20 mouse cellular contexts compared by ENCODE assay signal in the genomic region with DNA sequence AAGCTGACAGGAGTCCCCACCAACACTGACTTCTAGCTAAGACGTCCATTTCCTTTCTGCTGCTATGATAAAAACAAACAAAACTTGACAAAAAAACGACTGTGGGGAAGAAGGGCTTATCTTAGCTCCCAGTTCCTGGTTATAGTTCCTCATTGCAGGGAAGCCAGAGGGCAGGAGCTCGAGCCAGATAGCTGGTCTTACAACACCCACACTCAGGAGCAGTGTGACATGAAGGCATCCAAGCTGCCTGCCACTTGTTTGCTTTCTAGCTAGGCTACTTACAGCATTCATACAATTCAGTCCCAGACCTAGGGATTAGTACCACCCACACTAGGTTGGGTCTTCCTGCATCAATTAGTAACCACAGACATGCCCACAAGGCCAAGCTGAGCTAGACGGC.
DNase-seq lines count a peak whose midpoint lies in the region; ATAC-seq and TF ChIP-seq lines count a peak whose summit lies in the region.
"Had no signal": no experiment of that assay in that cellular context is flagged by ENCODE, and none has a peak within 500 bp of the region (broad histone marks: within the 10 kb centered on the region; RNA-seq: fewer than 3 reads in every experiment).

No protein-coding gene starts in this region.

- no peak for ATAC-seq in heart, embryonic 11.5 days (replicated peaks; ENCODE audit: insufficient number of reproducible peaks, low FRiP score, low TSS enrichment)
- ATAC-seq in lung, postnatal 0 days = peak; percentile 37; the same call in 1 of the 2 replicates
- no peak for ATAC-seq in frontal cortex, adult (ENCODE audit: low TSS enrichment)
- ATAC-seq: forebrain, postnatal 0 days; intestine, embryonic 15.5 days; Patski had no signal

- no peak overlapping the region for H3K9ac ChIP-seq in heart, embryonic 11.5 days (ENCODE audit: low read depth, low read length)
- H3K9ac ChIP-seq in lung, postnatal 0 days (replicated peaks; ENCODE audit: low read depth) = no peak overlapping the region
- H3K9ac ChIP-seq: embryonic facial prominence, embryonic 15.5 days; forebrain, postnatal 0 days; intestine, embryonic 15.5 days; lung, embryonic 15.5 days had no signal

- no peak overlapping the region for H3K27ac ChIP-seq in heart, embryonic 11.5 days (ENCODE audit: low read depth, low read length)
- no peak overlapping the region for H3K27ac ChIP-seq in lung, postnatal 0 days (ENCODE audit: low read length)
- H3K27ac ChIP-seq in left cerebral cortex, adult 2 months = no peak overlapping the region
- H3K27ac ChIP-seq: embryonic facial prominence, embryonic 15.5 days; intestine, embryonic 15.5 days had no signal

- no peak for TF ChIP-seq CTCF in lung, postnatal 0 days (IDR thresholded peaks at IDR 0.05)
- TF ChIP-seq CTCF in left cerebral cortex, adult 2 months (IDR thresholded peaks at IDR 0.05) = no peak

- TF ChIP-seq POLR2A in myocyte (IDR thresholded peaks at IDR 0.05; ENCODE audit: insufficient read length, low read depth) = no peak

- H3K36me3 ChIP-seq in heart, embryonic 11.5 days (ENCODE audit: control insufficient read depth, insufficient read depth, low read length) = no peaks in the 10 kb centered on the region
- H3K36me3 ChIP-seq in lung, postnatal 0 days (ENCODE audit: insufficient read depth, low read length) = no peaks in the 10 kb centered on the region
- no peaks in the 10 kb centered on the region for H3K36me3 ChIP-seq in myocyte (ENCODE audit: control insufficient read depth, insufficient read depth)
- H3K36me3 ChIP-seq: embryonic facial prominence, embryonic 15.5 days; intestine, embryonic 15.5 days; lung, embryonic 15.5 days had no signal

- TF ChIP-seq EP300 in lung, postnatal 0 days (IDR thresholded peaks at IDR 0.05) = no peak

- no peak overlapping the region for H3ac ChIP-seq in myocyte (ENCODE audit: control insufficient read depth, insufficient read length)

- H3K9me3 ChIP-seq in heart, embryonic 11.5 days (replicated peaks; ENCODE audit: control insufficient read depth, low read length) = no peaks in the 10 kb centered on the region
- H3K9me3 ChIP-seq in lung, postnatal 0 days (ENCODE audit: low read length) = no peaks in the 10 kb centered on the region
- H3K9me3 ChIP-seq: embryonic facial prominence, embryonic 15.5 days; intestine, embryonic 15.5 days; lung, embryonic 15.5 days had no signal

- intact Hi-C loops in left cerebral cortex, adult 2 months (cut with DNase I) = no loop called here

- H3K79me2 ChIP-seq in myocyte (ENCODE audit: control insufficient read depth, insufficient read depth) = no peaks in the 10 kb centered on the region

- no peak overlapping the region for H3K4me3 ChIP-seq in heart, embryonic 11.5 days (ENCODE audit: low read depth, low read length)
- H3K4me3 ChIP-seq in lung, postnatal 0 days (ENCODE audit: low read depth, low read length) = no peak overlapping the region
- no peak overlapping the region for H3K4me3 ChIP-seq in myocyte
- H3K4me3 ChIP-seq in left cerebral cortex, adult 2 months = no peak overlapping the region
- H3K4me3 ChIP-seq: embryonic facial prominence, embryonic 15.5 days; intestine, embryonic 15.5 days; lung, embryonic 15.5 days had no signal

- H3K27me3 ChIP-seq in heart, embryonic 11.5 days (ENCODE audit: control insufficient read depth, insufficient read depth, low read length) = no peaks in the 10 kb centered on the region
- no peaks in the 10 kb centered on the region for H3K27me3 ChIP-seq in lung, postnatal 0 days (replicated peaks; ENCODE audit: insufficient read depth, low read length)
- no peaks in the 10 kb centered on the region for H3K27me3 ChIP-seq in myocyte (ENCODE audit: control insufficient read depth, insufficient read depth, insufficient read length)
- H3K27me3 ChIP-seq: embryonic facial prominence, embryonic 15.5 days; intestine, embryonic 15.5 days; lung, embryonic 15.5 days; Patski had no signal

- no peaks in the 10 kb centered on the region for H3K4me1 ChIP-seq in heart, embryonic 11.5 days (ENCODE audit: control insufficient read depth, insufficient read depth, low read length)
- H3K4me1 ChIP-seq in lung, postnatal 0 days (ENCODE audit: insufficient read depth, low read depth, low read length) = no peaks in the 10 kb centered on the region; the same call in 1 of the 2 replicates
- H3K4me1 ChIP-seq: embryonic facial prominence, embryonic 15.5 days; intestine, embryonic 15.5 days had no signal

- no peak overlapping the region for H3K4me2 ChIP-seq in heart, embryonic 11.5 days
- H3K4me2 ChIP-seq in lung, postnatal 0 days (replicated peaks; ENCODE audit: low read depth, low read length) = no peak overlapping the region
- H3K4me2 ChIP-seq in myocyte (ENCODE audit: low read depth) = no peak overlapping the region
- H3K4me2 ChIP-seq: embryonic facial prominence, embryonic 15.5 days; intestine, embryonic 15.5 days; lung, embryonic 15.5 days had no signal

- DNase-seq in heart, adult 11 months = peak; percentile 91
- DNase-seq in fat pad, adult 2 months (ENCODE audit: extremely low read depth, low read depth, low spot score) = peak; percentile 16
- DNase-seq in lung, postnatal 0 days (ENCODE audit: low spot score) = peak; percentile 59
- DNase-seq in cerebellum, postnatal 4 days (ENCODE audit: low spot score in 2 of 2) = no peak
- no peak for DNase-seq in left cerebral cortex, adult 2 months (ENCODE audit: extremely low spot score in 1 of 2, low spot score in 2 of 2)
- DNase-seq: adrenal gland, postnatal 10 days; B cell, adult 2 months; cerebellum, adult 8-10 months; forebrain, postnatal 0 days; heart, postnatal 4 days; kidney, postnatal 4 days; spleen, adult 18-20 months; thymus, adult 18-20 months had no signal

- 30% methylated on average over 4 of the region's 4 CpGs for WGBS in heart, embryonic 11.5 days (ENCODE audit: insufficient replicate concordance)
- 11% methylated on average over 4 of the region's 4 CpGs for WGBS in lung, postnatal 0 days

TF ChIP-seq in myocyte, 11 proteins besides CTCF, POLR2A, EP300 and RAD21:
- TF ChIP-seq SRF (IDR thresholded peaks at IDR 0.05; ENCODE audit: control insufficient read depth, insufficient read length, low read depth) (no peak), TCF12 (IDR thresholded peaks at IDR 0.05; ENCODE audit: insufficient read depth, poor library complexity, severe bottlenecking) (peak; percentile 35), E2F4 (IDR thresholded peaks at IDR 0.05; ENCODE audit: insufficient read depth) (no peak), USF1 (IDR thresholded peaks at IDR 0.05; ENCODE audit: low read depth) (no peak), POLR2AphosphoS2 (IDR thresholded peaks at IDR 0.05; ENCODE audit: insufficient read length, low read depth) (no peak), MYOG (IDR thresholded peaks at IDR 0.05; ENCODE audit: control insufficient read depth in 1 of 3, insufficient read depth in 1 of 3, insufficient read length in 2 of 3, low read depth in 2 of 3) (peak in 1 of 3 experiments; percentile 44), MYOD1 (IDR thresholded peaks at IDR 0.05; ENCODE audit: control insufficient read depth in 1 of 3, insufficient read length in 2 of 3, low read depth in 2 of 3) (peak in 1 of 3 experiments; percentile 55), TCF3 (IDR thresholded peaks at IDR 0.05; ENCODE audit: insufficient read length, low read depth) (peak; percentile 9), CEBPB (IDR thresholded peaks at IDR 0.05; ENCODE audit: insufficient read depth, poor library complexity, severe bottlenecking) (no peak), MAX (IDR thresholded peaks at IDR 0.05; ENCODE audit: low read depth) (no peak)

Comparison
In these comparisons a context has a peak if more than half of its experiments do, and no peak if none do; other contexts are left out.
1. DNase-seq: peak in heart, adult 11 months (single experiment), fat pad, adult 2 months (single experiment) and lung, postnatal 0 days (single experiment); none in cerebellum, postnatal 4 days (0 of 2) and left cerebral cortex, adult 2 months (0 of 2).